Mouse (Mus musculus): ENCODE measurements around the gene Alox12. TPM values are rescaled to one million over a fixed set of nuclear protein-coding genes. Genes with fewer than 3 reads are reported as not detected.

Gene Alox12
- polyA plus RNA-seq, 1 experiment from 2014 or later, result 7.6 TPM

- H3K27me3 ChIP-seq, result peaks cover 66% of the 10 kb centered on the region
- H3K4me1 ChIP-seq, result peaks cover 49% of the 10 kb centered on the region
- H3K9ac ChIP-seq, result peak within 1 kb of the TSS; percentile 58
- H3K36me3 ChIP-seq, result no peaks in the 10 kb centered on the region
- H3K4me3 ChIP-seq, result peak within 1 kb of the TSS; percentile 37
- H3K9me3 ChIP-seq, result no peaks in the 10 kb centered on the region
- no peak for ATAC-seq (ENCODE audit: insufficient number of reproducible peaks, insufficient read depth, low FRiP score, low TSS enrichment, low read depth)
- H3K27ac ChIP-seq, result peak within 1 kb of the TSS; percentile 51; the same call in 1 of the 2 replicates
- peak within 1 kb of the TSS; percentile 54 for H3K4me2 ChIP-seq
- 3% methylated on average over 39 of the region's 39 CpGs for WGBS
Measured at GRCm38 (mm10) chr11:70229260-70230010, 25.7 kb downstream of the Alox12 start, which contains the start of gene Bcl6b. Bcl6b (minus strand) TSS chr11:70229798.

GRCm38 (mm10) chr11:70228828-70229227 is 26.3 kb downstream of the Alox12 start:
- H3K36me3 ChIP-seq, result no peaks in the 10 kb centered on the region
- H3K9ac ChIP-seq, result peak overlapping the region; percentile 58
- H3K4me2 ChIP-seq, result peak overlapping the region; percentile 54
- no peak for ATAC-seq (ENCODE audit: insufficient number of reproducible peaks, insufficient read depth, low FRiP score, low TSS enrichment, low read depth)
- peaks cover 43% of the 10 kb centered on the region for H3K4me1 ChIP-seq
- WGBS, result under 1% methylated on average over 19 of the region's 19 CpGs
- no peaks in the 10 kb centered on the region for H3K9me3 ChIP-seq
- peaks cover 72% of the 10 kb centered on the region for H3K27me3 ChIP-seq
- peak overlapping the region; percentile 37 for H3K4me3 ChIP-seq
- peak overlapping the region; percentile 51; the same call in 1 of the 2 replicates for H3K27ac ChIP-seq

- 88% methylated on average over 4 of the region's 4 CpGs for WGBS
- Histone ChIP-seq H3K27ac (no peak overlapping the region), H3K4me2 (peak overlapping the region; percentile 54), H3K9me3 (no peaks in the 10 kb centered on the region), H3K27me3 (peaks cover 77% of the 10 kb centered on the region), H3K4me1 (peaks cover 32% of the 10 kb centered on the region), H3K36me3 (no peaks in the 10 kb centered on the region), H3K9ac (no peak overlapping the region), H3K4me3 (peak overlapping the region; percentile 37; the same call in 1 of the 2 replicates)
- ATAC-seq (ENCODE audit: insufficient number of reproducible peaks, insufficient read depth, low FRiP score, low TSS enrichment, low read depth), result no peak
Measured at GRCm38 (mm10) chr11:70227661-70228245, 27.4 kb downstream of the Alox12 start.

- no peaks in the 10 kb centered on the region for H3K36me3 ChIP-seq
- no peaks in the 10 kb centered on the region for H3K9me3 ChIP-seq
- H3K27me3 ChIP-seq, result peaks cover 82% of the 10 kb centered on the region
- H3K9ac ChIP-seq, result no peak overlapping the region
- 37% methylated on average over 5 of the region's 5 CpGs for WGBS
- H3K4me1 ChIP-seq, result peaks cover 35% of the 10 kb centered on the region
- H3K4me2 ChIP-seq, result peak overlapping the region; percentile 52
- no peak for ATAC-seq (ENCODE audit: insufficient number of reproducible peaks, insufficient read depth, low FRiP score, low TSS enrichment, low read depth)
- no peak overlapping the region for H3K27ac ChIP-seq
- H3K4me3 ChIP-seq, result peak overlapping the region; percentile 37
Measured at GRCm38 (mm10) chr11:70227126-70227525, 28.0 kb downstream of the Alox12 start.

- Histone ChIP-seq H3K4me3 (peak overlapping the region; percentile 30), H3K4me2 (peak overlapping the region; percentile 52), H3K36me3 (no peaks in the 10 kb centered on the region), H3K9me3 (no peaks in the 10 kb centered on the region), H3K27ac (no peak overlapping the region), H3K4me1 (peaks cover 41% of the 10 kb centered on the region), H3K27me3 (peaks cover 84% of the 10 kb centered on the region), H3K9ac (peak overlapping the region; percentile 55)
- WGBS, result 4% methylated on average over 18 of the region's 18 CpGs
- ATAC-seq (ENCODE audit: insufficient number of reproducible peaks, insufficient read depth, low FRiP score, low TSS enrichment, low read depth), result no peak
Measured at GRCm38 (mm10) chr11:70226602-70226890, 28.6 kb downstream of the Alox12 start.

GRCm38 (mm10) chr11:70225798-70226601 is 29.2 kb downstream of the Alox12 start:
- H3K4me1 ChIP-seq, result peaks cover 45% of the 10 kb centered on the region
- no peaks in the 10 kb centered on the region for H3K36me3 ChIP-seq
- H3K9ac ChIP-seq, result peak overlapping the region; percentile 55; the same call in 1 of the 2 replicates
- no peak for ATAC-seq (ENCODE audit: insufficient number of reproducible peaks, insufficient read depth, low FRiP score, low TSS enrichment, low read depth)
- H3K4me2 ChIP-seq, result peak overlapping the region; percentile 52
- H3K27ac ChIP-seq, result no peak overlapping the region
- WGBS, result 15% methylated on average over 27 of the region's 27 CpGs
- peaks cover 84% of the 10 kb centered on the region for H3K27me3 ChIP-seq
- no peaks in the 10 kb centered on the region for H3K9me3 ChIP-seq
- H3K4me3 ChIP-seq, result peak overlapping the region; percentile 30

GRCm38 (mm10) chr11:70223724-70224123 is 31.4 kb downstream of the Alox12 start:
- no peak overlapping the region for H3K9ac ChIP-seq
- H3K4me3 ChIP-seq, result no peak overlapping the region
- peaks cover 45% of the 10 kb centered on the region for H3K4me1 ChIP-seq
- WGBS, result 88% methylated on average over 9 of the region's 9 CpGs
- no peak overlapping the region for H3K27ac ChIP-seq
- H3K27me3 ChIP-seq, result peaks cover 63% of the 10 kb centered on the region
- H3K4me2 ChIP-seq, result no peak overlapping the region
- no peak for ATAC-seq (ENCODE audit: insufficient number of reproducible peaks, insufficient read depth, low FRiP score, low TSS enrichment, low read depth)
- H3K36me3 ChIP-seq, result no peaks in the 10 kb centered on the region
- H3K9me3 ChIP-seq, result no peaks in the 10 kb centered on the region

GRCm38 (mm10) chr11:70221603-70222500 is 33.3 kb downstream of the Alox12 start:
- H3K4me3 ChIP-seq, result peak overlapping the region; percentile 59
- H3K27me3 ChIP-seq, result peaks cover 55% of the 10 kb centered on the region
- peak overlapping the region; percentile 92 for H3K4me2 ChIP-seq
- peaks cover 10% of the 10 kb centered on the region for H3K36me3 ChIP-seq
- peak overlapping the region; percentile 81 for H3K27ac ChIP-seq
- H3K4me1 ChIP-seq, result peaks cover 47% of the 10 kb centered on the region
- H3K9ac ChIP-seq, result peak overlapping the region; percentile 77
- WGBS, result 10% methylated on average over 14 of the region's 14 CpGs
- no peaks in the 10 kb centered on the region for H3K9me3 ChIP-seq
- ATAC-seq (ENCODE audit: insufficient number of reproducible peaks, insufficient read depth, low FRiP score, low TSS enrichment, low read depth), result no peak

- Histone ChIP-seq H3K9me3 (no peaks in the 10 kb centered on the region), H3K4me2 (peak within 1 kb of the TSS; percentile 92), H3K27me3 (peaks cover 55% of the 10 kb centered on the region), H3K27ac (peak within 1 kb of the TSS; percentile 81), H3K9ac (peak within 1 kb of the TSS; percentile 77), H3K4me3 (peak within 1 kb of the TSS; percentile 59), H3K36me3 (peaks cover 10% of the 10 kb centered on the region), H3K4me1 (peaks cover 39% of the 10 kb centered on the region)
- under 1% methylated on average over 28 of the region's 28 CpGs for WGBS
- peak; percentile 89 for ATAC-seq (ENCODE audit: insufficient number of reproducible peaks, insufficient read depth, low FRiP score, low TSS enrichment, low read depth)
Measured at GRCm38 (mm10) chr11:70220731-70221602, 34.2 kb downstream of the Alox12 start, which contains the start of gene Slc16a13. Slc16a13 (minus strand) TSS chr11:70221064.

GRCm38 (mm10) chr11:70220323-70220722 is 34.8 kb downstream of the Alox12 start:
- no peaks in the 10 kb centered on the region for H3K9me3 ChIP-seq

More at GRCm38 (mm10) chr11:70220323-70220722, 34.8 kb downstream of the Alox12 start:
- Histone ChIP-seq H3K4me1 (peaks cover 40% of the 10 kb centered on the region), H3K4me2 (peak overlapping the region; percentile 92), H3K9ac (peak overlapping the region; percentile 77), H3K36me3 (peaks cover 10% of the 10 kb centered on the region), H3K4me3 (peak overlapping the region; percentile 59), H3K27me3 (peaks cover 55% of the 10 kb centered on the region), H3K27ac (peak overlapping the region; percentile 80)
- no peak; the same call in 1 of the 2 replicates for ATAC-seq (ENCODE audit: insufficient number of reproducible peaks, insufficient read depth, low FRiP score, low TSS enrichment, low read depth)
- under 1% methylated on average over 24 of the region's 24 CpGs for WGBS

Measured in embryonic facial prominence, embryonic 13.5 days (tissue).